Mouse (Mus musculus) left cerebral cortex, postnatal 25 days (tissue): Measurements from ENCODE around the gene Akr1c6. TPM values are rescaled to one million over a fixed set of nuclear protein-coding genes. Genes with fewer than 3 reads are reported as not detected.
A peak's percentile ranks its signal among the peaks of the same experiment; 100 is the strongest.
"Not testable (repeated sequence)": the region's sequence is repeated elsewhere in the genome, so short reads cannot be mapped to it uniquely, and the experiment has no call there.

Experiments
- DNase-seq, 2 experiments: peaks; one replicate each; pipeline ENCODE4 v3.0.0; 2022; ENCODE audit warnings: low spot score in 2 of 2, mixed read lengths in 1 of 2
- intact Hi-C: fragments of 180-260 bp; cut with DNase I; formaldehyde crosslinking; loops from one replicate; pipeline ENCODE4 v1.15.1; 2025
- total RNA-seq, 2 experiments: library from RNA; stranded (reverse); gene quantifications; 2 replicates each; pipeline ENCODE4 v1.2.3; 2021

Gene Akr1c6
- not detected for total RNA-seq

DNA sequence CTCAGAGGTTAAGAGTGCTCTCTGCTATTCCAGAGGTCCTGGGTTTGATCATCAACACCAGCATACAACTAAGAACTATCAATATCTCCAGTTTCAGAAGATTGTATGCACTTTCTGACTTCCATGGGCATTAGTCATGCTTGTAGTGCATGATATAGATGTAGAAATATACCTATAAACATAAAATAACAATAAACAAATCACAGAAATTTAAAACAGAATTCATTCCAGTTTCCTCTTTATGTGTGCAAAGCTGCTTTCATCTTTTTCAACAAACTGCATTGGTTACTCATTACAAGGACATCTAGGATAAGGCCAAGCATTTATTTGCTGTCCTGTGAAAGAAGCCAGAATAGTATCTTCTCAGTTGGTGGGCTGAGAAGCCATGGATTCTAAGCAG, at the start of gene Akr1c6:
Gene Akr1c6, plus strand, starts transcription at position 301 of the 400 bp plus-strand sequence.
- intact Hi-C loops, result no loop called here
- DNase-seq, result no peak

- no peak for DNase-seq
- intact Hi-C loops, result no loop called here
Observed at GRCm38 (mm10) chr13:4384918-4385317, 49.2 kb upstream of the Akr1c6 start.

DNA sequence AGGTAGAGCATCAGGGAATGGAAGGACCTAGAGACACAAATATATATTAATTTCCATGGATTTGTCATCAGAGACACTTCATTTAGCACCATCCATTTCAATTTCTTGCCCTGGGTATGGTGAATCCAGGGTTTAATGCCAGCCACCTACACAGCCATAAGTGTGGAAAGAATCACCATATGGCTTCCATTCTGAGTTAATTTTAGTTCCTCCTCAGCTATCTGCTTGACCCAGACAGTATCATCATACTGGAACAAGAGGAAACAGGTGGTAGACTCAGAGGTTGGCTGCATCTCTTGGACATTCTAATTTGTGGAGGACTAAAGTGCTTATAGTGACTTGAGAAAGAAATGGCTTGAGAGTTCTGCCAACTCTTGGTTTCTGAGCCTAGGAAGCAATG, 48.6 kb upstream of the Akr1c6 start:
- DNase-seq, result peak; percentile 3 to 57
- intact Hi-C loops, result no loop called here

GRCm38 (mm10) chr13:4388762-4389446, 45.2 kb upstream of the Akr1c6 start:
- intact Hi-C loops, result no loop called here
- no peak for DNase-seq

DNA sequence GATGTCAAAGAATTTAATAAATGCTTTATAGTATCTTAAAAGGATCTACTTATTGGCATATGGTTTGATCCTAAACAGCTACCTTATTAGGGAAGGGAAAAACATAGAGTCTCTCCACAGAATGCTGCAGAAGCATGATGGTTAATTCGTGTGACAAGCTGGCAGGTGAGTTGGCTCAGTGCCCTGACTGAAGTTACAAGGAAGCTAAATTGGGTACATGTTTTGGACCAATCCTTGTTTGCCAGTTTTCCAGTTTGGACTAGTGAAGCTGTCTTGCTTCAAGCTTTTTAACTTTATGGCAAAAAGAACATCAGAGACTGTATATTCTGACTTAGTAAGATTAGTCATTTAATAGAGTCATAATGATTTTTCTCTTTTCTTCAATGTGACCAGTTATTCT, 33.7 kb upstream of the Akr1c6 start:
- intact Hi-C loops, DNase-seq: not testable (repeated sequence)

- intact Hi-C loops, result no loop called here
- no peak for DNase-seq
Observed at GRCm38 (mm10) chr13:4400831-4401230, 33.3 kb upstream of the Akr1c6 start.

- intact Hi-C loops, result no loop called here
Observed at GRCm38 (mm10) chr13:4402221-4402620, 31.9 kb upstream of the Akr1c6 start.

DNA sequence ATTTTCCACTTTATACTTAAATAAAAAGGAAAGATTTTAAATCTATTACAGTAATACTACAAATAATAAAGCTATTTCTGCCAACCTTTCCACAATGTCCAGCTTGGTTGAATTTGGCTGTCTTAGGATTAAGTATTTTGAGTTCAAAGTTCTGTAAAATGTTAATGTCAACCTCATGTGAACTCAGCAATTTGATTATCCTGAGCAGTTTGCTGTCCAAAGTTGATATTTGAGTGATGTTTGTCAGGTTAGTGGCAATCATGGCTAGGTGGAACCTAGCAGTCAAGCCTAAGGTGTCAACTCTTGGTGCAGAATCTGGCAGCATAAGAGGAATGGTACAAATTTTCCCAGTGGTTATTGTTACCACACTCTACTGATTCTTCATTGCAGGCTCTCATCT, 29.4 kb upstream of the Akr1c6 start:
- no peak for DNase-seq
- intact Hi-C loops, result no loop called here

More at GRCm38 (mm10) chr13:4402221-4402620, 31.9 kb upstream of the Akr1c6 start:
- DNase-seq, result no peak

DNA sequence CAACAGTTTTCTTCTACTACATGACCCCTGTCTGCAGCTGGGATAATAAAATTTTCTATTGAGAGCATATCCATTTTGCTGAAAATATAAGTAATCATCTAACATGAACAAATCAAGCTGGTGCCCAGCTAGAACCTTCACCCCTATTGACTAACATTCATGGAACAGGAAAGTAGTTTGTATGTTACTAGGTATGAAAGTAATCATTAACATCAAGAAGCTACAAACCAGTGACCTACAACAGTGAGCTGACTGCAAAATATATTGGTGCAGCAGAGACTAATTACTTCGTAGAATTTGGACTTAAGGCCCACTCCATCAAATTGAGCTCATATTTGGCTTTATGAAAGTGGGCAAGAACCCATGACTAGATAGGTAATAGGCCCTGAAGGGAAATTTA, 27.3 kb upstream of the Akr1c6 start:
- intact Hi-C loops, result no loop called here
- no peak for DNase-seq

GRCm38 (mm10) chr13:4428558-4428957, 5.5 kb upstream of the Akr1c6 start:
- no peak for DNase-seq
- intact Hi-C loops, result no loop called here

DNA sequence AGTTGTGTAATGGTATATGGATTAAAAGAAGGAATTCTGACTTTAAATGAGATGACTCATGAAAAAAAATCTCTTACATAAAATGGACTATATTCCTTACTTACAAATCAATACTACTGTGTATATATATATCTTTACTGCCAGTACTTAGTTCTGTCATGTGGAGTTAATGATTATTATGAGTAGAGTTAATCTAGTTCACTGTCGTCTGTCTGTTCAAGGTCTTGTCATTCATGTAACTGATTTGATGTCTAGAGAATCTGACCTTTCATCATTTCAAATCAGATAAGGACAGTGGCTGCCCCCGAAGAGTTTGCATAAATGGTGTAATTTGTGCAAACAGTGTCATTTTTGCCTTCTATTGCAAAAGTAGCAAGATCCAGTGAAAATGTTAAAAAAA, 5.1 kb upstream of the Akr1c6 start:
- DNase-seq, result no peak
- intact Hi-C loops, result no loop called here

- no peak for DNase-seq
- intact Hi-C loops, result no loop called here
Observed at GRCm38 (mm10) chr13:4431129-4431528, 3.0 kb upstream of the Akr1c6 start.

GRCm38 (mm10) chr13:4465641-4466040, 31.5 kb downstream of the Akr1c6 start:
- intact Hi-C loops, result no loop called here
- no peak for DNase-seq

- DNase-seq, result no peak
- intact Hi-C loops, result no loop called here
Observed at GRCm38 (mm10) chr13:4467896-4468295, 33.8 kb downstream of the Akr1c6 start.

Other genes with a start within 250 kb of the Akr1c6 start
- under 1 TPM in 1 of 2 experiments, not detected in 1; 0.50 TPM for gene Akr1c13, start 243.2 kb upstream of the Akr1c6 start, total RNA-seq
- gene Akr1c19, start 205.6 kb upstream of the Akr1c6 start, total RNA-seq, result not detected
- not detected for gene Akr1c12, start 154.9 kb upstream of the Akr1c6 start, total RNA-seq
- gene Akr1c20, start 89.0 kb downstream of the Akr1c6 start, total RNA-seq, result not detected
- not detected for gene Akr1c21, start 139.8 kb downstream of the Akr1c6 start, total RNA-seq
- gene Akr1e1, start 174.9 kb downstream of the Akr1c6 start, total RNA-seq, result 10 to 100 TPM; 18.5 to 19.8 TPM